Mouse (Mus musculus): ENCODE measurements around the gene Tmf1.

The Tmf1 gene

GRCm38 (mm10) chr6:97178491-97179366 is at the start of gene Tmf1:
Gene Tmf1 (minus strand): TSS chr6:97179122.
- peak; percentile 90 to 91 for DNase-seq (ENCODE audit: low read depth in 2 of 2, low spot score in 2 of 2)

- DNase-seq (ENCODE audit: low read depth in 2 of 2, low spot score in 2 of 2), result no peak
These were observed 48.3 kb upstream of the Tmf1 start for GRCm38 (mm10) chr6:97227067-97227847.

- DNase-seq (ENCODE audit: low read depth in 2 of 2, low spot score in 2 of 2), result no peak
These were observed 47.2 kb upstream of the Tmf1 start for GRCm38 (mm10) chr6:97226083-97226491.

- no peak for DNase-seq (ENCODE audit: low read depth in 2 of 2, low spot score in 2 of 2)
These were observed 45.6 kb upstream of the Tmf1 start for GRCm38 (mm10) chr6:97224505-97224904.

- DNase-seq (ENCODE audit: low read depth in 2 of 2, low spot score in 2 of 2), result no peak
These were observed 44.6 kb upstream of the Tmf1 start for GRCm38 (mm10) chr6:97223566-97223965.

- DNase-seq (ENCODE audit: low read depth in 2 of 2, low spot score in 2 of 2), result no peak
These were observed 44.1 kb upstream of the Tmf1 start for GRCm38 (mm10) chr6:97222931-97223467.

- peak in 1 of 2 experiments; percentile 37 for DNase-seq (ENCODE audit: low read depth in 2 of 2, low spot score in 2 of 2)
These were observed 43.4 kb upstream of the Tmf1 start for GRCm38 (mm10) chr6:97222321-97222720.

- DNase-seq (ENCODE audit: low read depth in 2 of 2, low spot score in 2 of 2), result peak; percentile 42 to 44
These were observed 42.5 kb upstream of the Tmf1 start for GRCm38 (mm10) chr6:97221205-97222025.

- DNase-seq (ENCODE audit: low read depth in 2 of 2, low spot score in 2 of 2), result no peak
These were observed 41.8 kb upstream of the Tmf1 start for GRCm38 (mm10) chr6:97220672-97221071.

- DNase-seq (ENCODE audit: low read depth in 2 of 2, low spot score in 2 of 2), result no peak
These were observed 37.4 kb upstream of the Tmf1 start for GRCm38 (mm10) chr6:97216154-97216821.

GRCm38 (mm10) chr6:97211981-97212380 is 33.1 kb upstream of the Tmf1 start:
- no peak for DNase-seq (ENCODE audit: low read depth in 2 of 2, low spot score in 2 of 2)

- peak in 1 of 2 experiments; percentile 28 for DNase-seq (ENCODE audit: low read depth in 2 of 2, low spot score in 2 of 2)
These were observed 32.2 kb upstream of the Tmf1 start for GRCm38 (mm10) chr6:97210962-97211601.

- peak; percentile 89 to 93 for DNase-seq (ENCODE audit: low read depth in 2 of 2, low spot score in 2 of 2)
These were observed 31.5 kb upstream of the Tmf1 start, which contains the start of gene Arl6ip5 for GRCm38 (mm10) chr6:97210191-97210961. Gene Arl6ip5 (plus strand): TSS chr6:97210689.

- no peak for DNase-seq (ENCODE audit: low read depth in 2 of 2, low spot score in 2 of 2)
These were observed 30.8 kb upstream of the Tmf1 start for GRCm38 (mm10) chr6:97209751-97210150.

- DNase-seq (ENCODE audit: low read depth in 2 of 2, low spot score in 2 of 2), result no peak
These were observed 30.3 kb upstream of the Tmf1 start for GRCm38 (mm10) chr6:97209201-97209600.

GRCm38 (mm10) chr6:97208406-97208805 is 29.5 kb upstream of the Tmf1 start:
- DNase-seq (ENCODE audit: low read depth in 2 of 2, low spot score in 2 of 2), result no peak

GRCm38 (mm10) chr6:97207085-97207484 is 28.2 kb upstream of the Tmf1 start:
- DNase-seq (ENCODE audit: low read depth in 2 of 2, low spot score in 2 of 2), result no peak

- peak; percentile 97 to 99 for DNase-seq (ENCODE audit: low read depth in 2 of 2, low spot score in 2 of 2)
These were observed 26.5 kb upstream of the Tmf1 start, which contains the start of gene Uba3 for GRCm38 (mm10) chr6:97205439-97205885. Gene Uba3 (minus strand): TSS chr6:97205647.

- DNase-seq (ENCODE audit: low read depth in 2 of 2, low spot score in 2 of 2), result no peak
These were observed 26.0 kb upstream of the Tmf1 start for GRCm38 (mm10) chr6:97204952-97205351.
